Mouse (Mus musculus) midbrain, embryonic 12.5 days (tissue): ENCODE measurements at regions not wholly inside any gene's neighbourhood (a gene's known extent, or its start where the extent isn't known, plus 50 kb on each side); places are given as distances from the start of the nearest gene placed in this dataset.

Source experiments
- ATAC-seq: fragments of 200-750 bp; cut with Nextera tagmentation; 2 replicates; pipeline ENCODE4 v1.8.0; 2017; ENCODE audit warnings: low read depth, moderate TSS enrichment, moderate library complexity; ENCODE audit not compliant: low FRiP score
- H3K27ac ChIP-seq: fragments of 300-500 bp; sonication (generic); replicated peaks from 2 replicates; pipeline ENCODE4 v1.5.1; 2016; ENCODE audit warnings: mild to moderate bottlenecking
- H3K27me3 ChIP-seq: fragments of 300-500 bp; sonication (generic); 2 replicates; pipeline ENCODE4 v1.6.1; 2016; ENCODE audit warnings: mild to moderate bottlenecking
- H3K36me3 ChIP-seq: fragments of 300-500 bp; sonication (generic); 2 replicates; pipeline ENCODE4 v1.6.1; 2016
- H3K4me1 ChIP-seq: fragments of 300-500 bp; sonication (generic); 2 replicates; pipeline ENCODE4 v1.6.1; 2016
- H3K4me2 ChIP-seq: fragments of 300-500 bp; sonication (generic); replicated peaks from 2 replicates; pipeline ENCODE4 v1.6.1; 2016; ENCODE audit warnings: mild to moderate bottlenecking, moderate library complexity
- H3K4me3 ChIP-seq: fragments of 300-500 bp; sonication (generic); 2 replicates; pipeline ENCODE4 v1.5.1; 2016; ENCODE audit warnings: mild to moderate bottlenecking
- H3K9ac ChIP-seq: fragments of 300-500 bp; sonication (generic); replicated peaks from 2 replicates; pipeline ENCODE4 v1.6.1; 2016; ENCODE audit warnings: mild to moderate bottlenecking, moderate library complexity
- H3K9me3 ChIP-seq: fragments of 300-500 bp; sonication (generic); 2 replicates; pipeline ENCODE4 v1.6.1; 2016; ENCODE audit warnings: mild to moderate bottlenecking
- WGBS: fragments of 180-500 bp; shearing (Covaris S2); methylation state at CpG from one replicate; pipeline ENCODE4 v1.1.7; 2016; 5-methylcytosine and 5-hydroxymethylcytosine counted together

DNA sequence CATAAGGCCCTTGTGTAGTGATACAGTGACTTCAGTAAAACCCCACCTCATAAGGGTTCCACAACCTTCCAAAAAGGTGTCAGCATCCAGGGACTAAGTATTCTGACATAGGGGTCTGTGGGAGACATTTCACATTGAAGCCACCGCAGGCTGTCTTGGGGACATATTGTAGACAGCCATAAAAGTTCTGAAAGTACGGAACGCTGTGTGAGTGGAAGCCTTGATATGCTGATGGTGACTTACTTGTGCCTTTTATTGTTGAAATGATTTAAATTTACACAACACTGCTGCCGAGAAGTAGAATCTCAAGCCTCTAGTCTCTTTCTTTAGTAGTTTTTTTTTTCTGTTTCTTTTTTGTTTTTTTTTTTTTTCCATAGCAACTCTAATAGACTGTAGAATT lies 82.5 kb upstream of the Tmtc4 start:
- no peak overlapping the region for H3K9ac ChIP-seq
- no peak overlapping the region for H3K4me3 ChIP-seq
- no peaks in the 10 kb centered on the region for H3K36me3 ChIP-seq
- no peak for ATAC-seq
- WGBS: 88% methylated on average over 4 of the region's 4 CpGs
- no peaks in the 10 kb centered on the region for H3K27me3 ChIP-seq
- peaks cover 14% of the 10 kb centered on the region for H3K4me1 ChIP-seq
- H3K9me3 ChIP-seq: no peaks in the 10 kb centered on the region
- no peak overlapping the region for H3K4me2 ChIP-seq
- H3K27ac ChIP-seq: no peak overlapping the region

DNA sequence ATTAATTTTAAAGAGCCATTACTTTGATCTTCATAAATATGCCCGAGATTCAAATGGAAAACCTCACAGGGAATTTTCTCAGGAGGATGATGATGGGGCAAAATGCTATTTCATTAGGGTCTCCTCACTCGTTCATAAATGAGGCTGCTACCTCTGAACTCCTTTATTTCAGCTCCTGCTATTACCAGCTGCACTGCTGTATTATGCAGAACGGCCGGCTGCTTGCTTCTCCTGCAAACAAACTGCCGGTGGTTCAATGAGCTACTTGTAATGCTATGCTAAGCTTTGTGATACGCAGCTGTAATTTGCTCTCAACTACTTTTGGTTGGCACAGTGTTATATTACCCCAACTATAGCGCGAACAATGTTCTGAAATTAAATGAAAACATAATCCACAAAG lies 81.7 kb upstream of the Tmtc4 start:
- peak overlapping the region; percentile 34 for H3K4me2 ChIP-seq
- H3K36me3 ChIP-seq: no peaks in the 10 kb centered on the region
- H3K4me1 ChIP-seq: peaks cover 14% of the 10 kb centered on the region
- H3K27ac ChIP-seq: peak overlapping the region; percentile 40; the same call in 1 of the 2 replicates
- no peak overlapping the region for H3K4me3 ChIP-seq
- H3K9me3 ChIP-seq: no peaks in the 10 kb centered on the region
- ATAC-seq: peak; percentile 89
- no peaks in the 10 kb centered on the region for H3K27me3 ChIP-seq
- WGBS: 32% methylated on average over 8 of the region's 8 CpGs
- no peak overlapping the region for H3K9ac ChIP-seq

DNA sequence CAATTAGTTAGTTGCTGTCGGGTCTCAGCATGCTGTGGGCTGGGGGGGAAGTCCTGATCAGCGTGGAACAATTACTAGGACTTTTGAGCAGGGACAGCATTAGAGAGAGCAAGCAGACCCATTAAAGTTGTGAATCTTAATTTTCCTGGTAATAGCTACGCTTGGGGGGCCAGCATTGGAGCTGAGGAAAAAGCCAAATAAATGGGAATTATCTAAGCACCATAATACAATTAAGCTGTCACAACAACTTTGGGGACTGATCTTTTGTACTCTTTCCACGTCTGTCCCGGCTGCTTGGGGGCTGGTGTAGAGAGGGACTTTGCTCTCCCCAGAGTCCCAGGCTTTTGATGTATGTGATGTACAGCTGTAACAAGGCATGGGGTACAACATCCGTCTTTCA lies 81.3 kb upstream of the Tmtc4 start:
- H3K9ac ChIP-seq: no peak overlapping the region
- no peak overlapping the region for H3K4me3 ChIP-seq
- peak overlapping the region; percentile 40; the same call in 1 of the 2 replicates for H3K27ac ChIP-seq
- H3K4me1 ChIP-seq: peaks cover 14% of the 10 kb centered on the region
- peak; percentile 95 for ATAC-seq
- peak overlapping the region; percentile 34 for H3K4me2 ChIP-seq
- H3K27me3 ChIP-seq: no peaks in the 10 kb centered on the region
- no peaks in the 10 kb centered on the region for H3K36me3 ChIP-seq
- H3K9me3 ChIP-seq: no peaks in the 10 kb centered on the region
- 19% methylated on average over 6 of the region's 6 CpGs for WGBS

DNA sequence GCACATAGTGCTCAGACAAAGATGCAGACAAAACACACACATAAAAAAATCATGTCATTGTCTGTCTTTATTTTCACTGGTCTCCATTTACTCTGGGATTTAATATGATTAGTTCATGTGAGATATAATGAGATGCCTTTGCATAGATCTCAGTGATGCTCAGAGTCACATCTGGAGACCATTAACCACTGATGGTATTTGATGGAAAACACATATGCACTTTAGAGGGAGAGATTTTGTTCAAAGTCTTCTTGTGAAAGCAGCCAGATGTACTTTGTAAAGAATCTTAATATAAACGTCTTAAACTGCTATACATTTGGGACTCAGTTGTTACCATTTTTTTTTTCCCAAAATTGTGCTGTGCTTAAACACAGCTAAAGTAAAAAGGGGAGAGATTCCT lies 79.1 kb upstream of the Tmtc4 start:
- H3K4me1 ChIP-seq: peaks cover 14% of the 10 kb centered on the region
- no peaks in the 10 kb centered on the region for H3K27me3 ChIP-seq
- no peak overlapping the region for H3K4me2 ChIP-seq
- no peaks in the 10 kb centered on the region for H3K36me3 ChIP-seq
- H3K9ac ChIP-seq: no peak overlapping the region
- 74% methylated on average over 1 of the region's 1 CpGs for WGBS
- H3K9me3 ChIP-seq: no peaks in the 10 kb centered on the region
- ATAC-seq: no peak
- no peak overlapping the region for H3K27ac ChIP-seq
- no peak overlapping the region for H3K4me3 ChIP-seq

DNA sequence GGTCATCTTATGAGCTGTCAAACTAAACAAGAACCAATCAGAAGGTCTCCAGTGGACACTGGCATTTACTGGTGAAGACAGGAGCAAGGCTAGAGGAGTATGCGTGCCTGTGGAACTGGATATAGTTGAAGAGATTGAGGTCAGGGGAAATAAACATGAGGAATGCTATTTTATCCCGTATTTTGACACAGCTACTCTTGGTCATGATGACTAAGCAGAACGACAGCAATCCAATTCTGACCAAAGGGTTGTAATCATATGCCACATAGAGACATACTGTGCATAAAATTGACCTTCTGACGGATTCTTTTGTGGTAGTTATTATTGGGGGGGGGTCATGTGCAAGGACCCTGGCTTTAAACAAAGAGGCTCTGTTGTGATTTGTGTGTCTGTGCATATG lies 73.1 kb upstream of the Tmtc4 start:
- Histone ChIP-seq H3K27ac (no peak overlapping the region), H3K9ac (no peak overlapping the region), H3K9me3 (no peaks in the 10 kb centered on the region), H3K4me3 (no peak overlapping the region), H3K4me2 (no peak overlapping the region), H3K27me3 (no peaks in the 10 kb centered on the region), H3K36me3 (no peaks in the 10 kb centered on the region), H3K4me1 (no peaks in the 10 kb centered on the region)
- 76% methylated on average over 4 of the region's 4 CpGs for WGBS
- no peak for ATAC-seq

DNA sequence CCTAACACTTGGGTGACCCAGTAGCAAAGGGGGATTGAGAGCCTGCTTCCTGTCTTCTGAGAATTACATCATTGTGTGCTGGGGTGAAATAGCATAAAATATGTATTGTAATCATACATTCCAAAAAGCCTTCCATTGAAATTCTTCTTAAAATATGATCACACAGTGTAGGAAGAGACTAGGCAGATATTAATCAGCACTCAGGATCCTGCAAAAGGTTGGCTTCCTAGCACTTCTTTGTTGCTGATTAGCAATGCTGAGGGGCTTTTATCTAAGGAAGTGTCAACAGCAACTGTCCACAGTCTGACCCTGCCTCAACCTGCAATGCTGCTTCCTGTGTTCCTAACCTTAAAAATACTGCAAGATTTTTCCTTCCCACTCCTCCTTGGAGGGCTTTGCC lies 64.6 kb upstream of the Tmtc4 start:
- Histone ChIP-seq H3K27ac (no peak overlapping the region), H3K4me1 (no peaks in the 10 kb centered on the region), H3K4me2 (no peak overlapping the region), H3K27me3 (no peaks in the 10 kb centered on the region), H3K9ac (no peak overlapping the region), H3K9me3 (no peaks in the 10 kb centered on the region), H3K4me3 (no peak overlapping the region), H3K36me3 (no peaks in the 10 kb centered on the region)
- no peak for ATAC-seq

DNA sequence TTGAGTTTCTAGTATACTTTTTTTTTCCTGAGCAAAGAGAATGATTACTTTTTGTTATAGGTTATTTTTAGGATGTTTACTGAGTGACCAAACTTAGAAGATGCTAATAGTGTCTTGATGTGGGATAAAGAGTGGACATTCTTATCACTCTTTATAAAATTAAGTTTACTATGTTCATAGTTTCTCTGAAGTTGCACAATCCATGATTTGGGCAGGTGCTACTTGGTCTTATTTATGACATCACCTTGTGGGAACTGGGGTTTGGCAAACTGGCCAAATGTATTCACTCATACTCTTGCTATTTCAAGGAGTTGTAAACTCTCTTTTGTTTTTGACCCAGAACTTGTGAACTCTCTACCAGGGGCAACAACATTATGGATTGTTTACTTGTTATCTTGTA lies 56.2 kb upstream of the Tmtc4 start:
- Histone ChIP-seq H3K4me3 (no peak overlapping the region), H3K36me3 (no peaks in the 10 kb centered on the region), H3K27ac (no peak overlapping the region), H3K9me3 (no peaks in the 10 kb centered on the region), H3K4me1 (no peaks in the 10 kb centered on the region), H3K27me3 (no peaks in the 10 kb centered on the region), H3K4me2 (no peak overlapping the region), H3K9ac (no peak overlapping the region)
- ATAC-seq: no peak

DNA sequence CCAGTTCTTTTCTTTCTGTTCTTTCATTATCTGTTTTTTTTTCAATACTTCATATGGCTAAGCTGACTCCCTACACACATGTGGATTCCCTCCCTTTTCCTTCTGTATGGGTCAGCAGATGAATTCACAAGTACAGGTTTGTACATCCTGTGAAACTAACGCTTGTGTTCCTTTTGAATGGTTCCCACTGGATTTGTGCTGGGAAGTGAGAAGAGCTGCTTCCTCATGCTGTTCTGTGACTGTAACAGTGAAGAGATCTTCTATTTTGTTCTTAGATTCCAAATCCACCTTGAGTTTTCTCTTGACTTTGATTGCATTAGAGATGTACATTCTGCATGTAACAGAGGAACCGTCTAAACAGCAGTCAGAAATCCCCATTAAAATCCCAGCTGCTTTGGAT lies 53.6 kb upstream of the Tmtc4 start:
- Histone ChIP-seq H3K27me3 (no peaks in the 10 kb centered on the region), H3K4me1 (no peaks in the 10 kb centered on the region), H3K4me2 (no peak overlapping the region), H3K9ac (no peak overlapping the region), H3K9me3 (no peaks in the 10 kb centered on the region), H3K36me3 (no peaks in the 10 kb centered on the region), H3K27ac (no peak overlapping the region), H3K4me3 (no peak overlapping the region)
- WGBS: 78% methylated on average over 2 of the region's 2 CpGs
- ATAC-seq: no peak
